Mouse (Mus musculus): Measurements from ENCODE around the gene Rbfox1.

- no peak for TF ChIP-seq CTCF (IDR thresholded peaks at IDR 0.05; ENCODE audit: borderline replicate concordance, insufficient read depth, low read length)
- TF ChIP-seq POLR2A (IDR thresholded peaks at IDR 0.05; ENCODE audit: low read depth, low read length), result no peak
Observed at GRCm38 (mm10) chr16:6769495-6770237, 884.5 kb downstream of the Rbfox1 start.
